Mouse (Mus musculus): ENCODE data around the gene Mbd3. TPM values are rescaled to one million over a fixed set of nuclear protein-coding genes. Genes with fewer than 3 reads are reported as not detected.

The Mbd3 gene
- total and polyA plus RNA-seq, 3 experiments, result 48.7 to 131 (median 67.0) TPM

- peak; percentile 65 for DNase-seq (ENCODE audit: extremely low read depth)
- Histone ChIP-seq H3K9ac (ENCODE audit: insufficient read depth, low read depth) (peak overlapping the region; percentile 99), H3K79me2 (replicated peaks; ENCODE audit: control insufficient read depth, extremely low read depth, insufficient read depth, poor library complexity, severe bottlenecking) (peaks cover 59% of the 10 kb centered on the region), H3K36me3 (replicated peaks in 1 of 2; ENCODE audit: control insufficient read depth in 1 of 2, insufficient read depth in 1 of 2, low read length in 1 of 2) (peaks cover 52 to 60% of the 10 kb centered on the region in 2 experiments), H3K27me3 (replicated peaks) (no peaks in the 10 kb centered on the region), H3K4me2 (ENCODE audit: insufficient read depth, low read depth, poor library complexity, severe bottlenecking) (peak overlapping the region; percentile 82; the same call in 1 of the 2 replicates), H3K4me3 (replicated peaks in 1 of 3; ENCODE audit: low read depth in 2 of 3, low read length in 2 of 3, poor library complexity in 1 of 3) (peak overlapping the region in 1 of 3 experiments; percentile 1), H3K9me3 (replicated peaks; ENCODE audit: low read length) (peaks cover 15% of the 10 kb centered on the region), H3K27ac (ENCODE audit: insufficient read depth, low read depth) (peak overlapping the region; percentile 96), H3K4me1 (ENCODE audit: control insufficient read depth in 1 of 2, insufficient read depth in 2 of 2) (peaks cover 23 to 56% of the 10 kb centered on the region in 2 experiments)
- TF ChIP-seq GABPA (IDR thresholded peaks at IDR 0.05; ENCODE audit: insufficient replicate concordance, low read depth, low read length) (no peak), CHD1 (IDR thresholded peaks at IDR 0.05; ENCODE audit: low read depth, low read length) (no peak), MAX (IDR thresholded peaks at IDR 0.05; ENCODE audit: low read length) (no peak), POLR2AphosphoS2 (IDR thresholded peaks at IDR 0.05; ENCODE audit: low read depth, low read length) (no peak), SMC3 (IDR thresholded peaks at IDR 0.05; ENCODE audit: low read depth, low read length) (no peak), IRF4 (IDR thresholded peaks at IDR 0.05; ENCODE audit: low read depth, low read length) (0 out of 2 replicates have a peak, but pooled peaks have one; percentile 22), KAT2A (IDR thresholded peaks at IDR 0.05; ENCODE audit: insufficient replicate concordance, low read length) (no peak), PAX5 (IDR thresholded peaks at IDR 0.05; ENCODE audit: low read length) (no peak), MXI1 (IDR thresholded peaks at IDR 0.05; ENCODE audit: low read depth, low read length) (no peak), HCFC1 (IDR thresholded peaks at IDR 0.05; ENCODE audit: low read depth, low read length) (no peak), BHLHE40 (IDR thresholded peaks at IDR 0.05; ENCODE audit: low read depth, low read length) (no peak; the same call in 1 of the 2 replicates), RCOR1 (conservative IDR thresholded peaks at IDR 0.05; ENCODE audit: low read depth, low read length) (no peak; the same call in 1 of the 2 replicates), MAZ (IDR thresholded peaks at IDR 0.05; ENCODE audit: low read depth, low read length) (no peak), NELFE (IDR thresholded peaks at IDR 0.05; ENCODE audit: low read depth, low read length) (no peak), E2F4 (IDR thresholded peaks at IDR 0.05; ENCODE audit: insufficient replicate concordance, low read depth, low read length) (no peak), MYC (IDR thresholded peaks at IDR 0.05; ENCODE audit: low read depth, low read length) (no peak), UBTF (IDR thresholded peaks at IDR 0.05; ENCODE audit: low read depth, low read length) (no peak), ZMIZ1 (IDR thresholded peaks at IDR 0.05; ENCODE audit: low read depth, low read length) (no peak), CHD2 (IDR thresholded peaks at IDR 0.05; ENCODE audit: low read length) (0 out of 2 replicates have a peak, but pooled peaks have one; percentile 43), USF2 (conservative IDR thresholded peaks at IDR 0.05; ENCODE audit: low read depth, low read length) (no peak), MAFK (IDR thresholded peaks at IDR 0.05; ENCODE audit: insufficient replicate concordance, low read length) (no peak), POLR2A (IDR thresholded peaks at IDR 0.05; ENCODE audit: low read depth, low read length) (no peak), NRF1 (IDR thresholded peaks at IDR 0.05; ENCODE audit: low read depth, low read length) (no peak), ETS1 (conservative IDR thresholded peaks at IDR 0.05; ENCODE audit: low read depth, low read length) (peak; percentile 48), ZNF384 (IDR thresholded peaks at IDR 0.05; ENCODE audit: low read depth, low read length) (0 out of 2 replicates have a peak, but pooled peaks have one; percentile 7), TCF12 (IDR thresholded peaks at IDR 0.05; ENCODE audit: low read depth, low read length) (no peak), CTCF (conservative IDR thresholded peaks at IDR 0.05 in 1 of 2, IDR thresholded peaks at IDR 0.05 in 1 of 2; ENCODE audit: low read depth in 2 of 2, low read length in 2 of 2) (no peak), ZC3H11A (IDR thresholded peaks at IDR 0.05; ENCODE audit: low read depth, low read length) (no peak), JUN (IDR thresholded peaks at IDR 0.05; ENCODE audit: insufficient read depth, low read depth, low read length) (no peak), JUND (conservative IDR thresholded peaks at IDR 0.05; ENCODE audit: low read depth, low read length) (no peak), RAD21 (IDR thresholded peaks at IDR 0.05; ENCODE audit: low read depth, low read length) (no peak), SIN3A (IDR thresholded peaks at IDR 0.05; ENCODE audit: low read length) (peak; percentile 41; the same call in 1 of the 2 replicates), EP300 (IDR thresholded peaks at IDR 0.05; ENCODE audit: low read length) (0 out of 2 replicates have a peak, but pooled peaks have one; percentile 10), MEF2A (IDR thresholded peaks at IDR 0.05; ENCODE audit: borderline replicate concordance, low read depth, low read length) (peak; percentile 63; the same call in 1 of the 2 replicates), ZKSCAN1 (IDR thresholded peaks at IDR 0.05; ENCODE audit: borderline replicate concordance, low read depth, low read length) (no peak), USF1 (IDR thresholded peaks at IDR 0.05; ENCODE audit: low read depth, low read length) (no peak), ELF1 (IDR thresholded peaks at IDR 0.05; ENCODE audit: low read depth, low read length) (peak; percentile 61; the same call in 1 of the 2 replicates)
- dilution Hi-C loops (cut with MboI; ENCODE audit: extremely low pct_ligation_motif_present, extremely low pct_unique_long_range_greater_than_20kb, low sequenced_read_pairs) (no loop called here), in situ Hi-C loops (cut with MboI; ENCODE audit: low pct_ligation_motif_present, low pct_unique_long_range_greater_than_20kb, low sequenced_read_pairs) (loop anchor here (5.0 to 25.0 kb wide), 2 partner anchors 42 to 258 kb away; partner anchors contain the start of genes Mex3d and Mknk2)
Measured at GRCm38 (mm10) chr10:80429800-80430199, 30.4 kb upstream of the Mbd3 start.
